Mouse (Mus musculus) embryo, embryonic 10 days (tissue): ENCODE results near the gene Zfp541.

Experiments used
- DNase-seq: peaks from one replicate; pipeline ENCODE4 v3.0.0-alpha.2; 2015; ENCODE audit warnings: low spot score

Gene Zfp541

GRCm38 (mm10) chr7:16128899-16129298, 67.3 kb downstream of the Zfp541 start:
- DNase-seq = no peak

DNA sequence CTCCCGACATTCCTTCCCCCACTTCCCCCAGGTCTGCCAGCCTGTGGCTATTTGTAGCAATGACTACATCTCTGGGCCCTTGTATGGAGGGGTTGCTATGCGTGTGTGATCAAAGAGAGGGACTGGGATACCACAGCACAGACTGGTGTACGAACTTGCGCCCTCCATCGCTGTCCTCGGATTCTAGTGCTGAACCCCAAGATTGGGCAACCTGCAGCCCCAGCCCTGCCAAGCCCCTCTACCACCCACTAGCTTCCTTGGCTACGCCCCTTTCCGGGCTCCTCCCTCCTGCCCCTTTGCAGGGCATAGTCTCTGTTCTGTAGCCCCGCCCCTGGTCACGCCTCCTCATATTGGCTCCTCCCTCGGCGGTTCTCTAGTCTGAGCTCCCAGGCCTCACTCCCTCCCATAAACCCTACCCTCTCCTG, 67.8 kb downstream of the Zfp541 start, which contains the start of gene Slc8a2:
TSS of gene Slc8a2 (plus strand) at position 406 of the 425 bp plus-strand sequence.
- peak; percentile 88 for DNase-seq

DNA sequence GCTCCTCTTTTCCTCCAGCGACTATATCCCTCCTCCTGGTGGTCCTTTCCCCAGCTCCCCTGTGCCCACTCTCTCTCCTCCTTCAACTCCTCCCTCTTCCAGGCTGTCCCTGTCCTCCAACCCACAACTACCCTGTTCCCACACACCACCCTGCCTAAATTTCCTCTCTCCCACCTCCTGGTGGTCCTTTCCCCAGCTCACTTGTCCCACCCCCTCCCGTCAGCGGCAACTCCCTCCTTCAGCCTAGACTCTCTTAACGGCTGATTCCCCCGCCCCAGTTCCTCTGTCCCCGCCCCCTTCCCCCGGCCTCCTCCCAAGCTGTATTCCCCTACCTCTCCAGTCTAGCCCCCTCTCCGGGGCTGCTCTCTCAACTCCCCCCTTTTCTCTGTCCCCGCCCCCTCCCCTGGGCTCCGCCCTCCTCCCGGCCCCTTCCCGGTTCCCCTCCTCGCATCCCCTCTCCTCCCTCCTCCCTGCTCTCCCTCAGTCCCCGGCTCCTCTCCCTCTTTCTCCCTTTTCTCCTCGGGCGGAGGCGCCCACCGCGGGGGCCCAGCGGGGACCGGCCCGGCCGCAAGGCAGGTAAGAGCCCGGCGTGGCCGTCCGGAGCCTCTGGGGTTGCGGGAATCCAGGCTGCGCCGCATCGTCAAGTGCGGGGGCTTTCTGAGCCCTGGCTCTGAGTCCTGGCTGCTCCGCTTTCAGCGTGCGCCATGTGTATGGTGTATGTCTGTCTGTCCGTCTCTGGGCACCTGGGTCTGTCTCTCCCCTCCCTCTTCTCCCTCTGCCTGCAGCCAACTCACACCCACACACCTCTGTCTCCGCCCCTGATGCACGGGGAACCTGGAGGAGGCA, 68.5 kb downstream of the Zfp541 start:
- DNase-seq = peak; percentile 55

DNA sequence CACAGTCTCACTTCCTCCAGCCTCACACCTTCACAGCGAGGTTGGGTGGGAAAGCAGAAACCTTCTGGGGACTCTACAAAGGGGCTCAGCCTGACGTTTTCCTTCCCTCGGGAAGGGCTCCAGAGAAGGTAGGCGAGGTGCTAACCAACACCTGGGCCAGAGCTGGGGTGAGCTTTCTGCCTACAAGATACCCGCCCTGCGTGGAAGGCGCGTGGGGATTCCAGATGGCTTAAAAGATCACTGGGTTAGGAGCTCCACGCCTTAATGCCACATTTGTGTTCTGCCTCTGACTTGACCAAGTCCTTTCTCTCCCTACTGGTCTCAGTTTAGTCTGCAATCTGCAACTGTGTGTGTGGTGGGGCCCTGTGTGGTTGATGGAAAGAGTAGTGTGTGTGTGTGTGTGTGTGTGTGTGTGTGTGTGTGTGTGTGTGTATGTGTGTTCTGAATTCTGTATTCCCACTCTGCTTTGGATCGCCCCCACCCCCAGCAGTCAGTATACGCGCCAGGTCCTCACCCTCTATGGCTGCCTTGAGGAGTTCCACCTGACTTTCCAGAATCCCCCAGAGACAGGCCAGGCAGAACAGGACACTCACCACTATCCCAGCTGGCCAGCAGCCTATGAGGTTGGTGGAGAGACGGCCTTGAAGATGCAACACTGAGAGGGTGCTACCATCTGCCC, 69.5 kb downstream of the Zfp541 start:
- DNase-seq = no peak

- DNase-seq = peak; percentile 47
Measured at GRCm38 (mm10) chr7:16132161-16132581, 70.6 kb downstream of the Zfp541 start.

- DNase-seq = no peak
Measured at GRCm38 (mm10) chr7:16132926-16133325, 71.3 kb downstream of the Zfp541 start.

- no peak for DNase-seq
Measured at GRCm38 (mm10) chr7:16133691-16134090, 72.1 kb downstream of the Zfp541 start.

GRCm38 (mm10) chr7:16134951-16135392, 73.4 kb downstream of the Zfp541 start:
- no peak for DNase-seq
